ENCODE assay signal across 19 mouse cellular contexts in the genomic region with DNA sequence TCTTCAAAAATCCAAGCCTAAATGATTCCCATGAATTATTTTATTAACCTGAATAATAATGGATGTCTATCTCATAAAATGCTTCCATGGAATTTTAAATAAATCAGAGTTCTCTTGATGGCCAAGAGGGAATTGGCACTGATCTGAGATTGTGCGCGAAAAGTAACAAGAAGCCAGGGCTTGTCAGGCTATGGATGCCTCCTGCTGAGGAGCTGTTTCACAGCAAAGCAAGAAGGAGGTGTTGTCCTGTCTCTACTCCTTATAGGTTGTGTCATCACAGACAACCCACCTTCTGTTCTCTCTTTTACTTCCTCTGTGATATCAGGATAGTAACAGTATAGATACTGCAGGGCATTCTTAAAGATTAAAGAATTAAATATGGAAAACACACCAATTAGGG.
DNase-seq lines count a peak whose midpoint lies in the region; ATAC-seq and TF ChIP-seq lines count a peak whose summit lies in the region.
"Had no signal": no experiment of that assay in that cellular context is flagged by ENCODE, and none has a peak within 500 bp of the region (broad histone marks: within the 10 kb centered on the region; RNA-seq: fewer than 3 reads in every experiment).

No protein-coding gene starts in this region.

- H3K9ac ChIP-seq in hindbrain, postnatal 0 days (replicated peaks; ENCODE audit: low read length) = no peak overlapping the region
- H3K9ac ChIP-seq in hindbrain, embryonic 11.5 days (ENCODE audit: low read depth, low read length) = no peak overlapping the region
- H3K9ac ChIP-seq: embryonic facial prominence, embryonic 12.5 days; heart, embryonic 12.5 days; hindbrain, embryonic 12.5 days had no signal

- no peak for ATAC-seq in hindbrain, postnatal 0 days
- no peak for ATAC-seq in hindbrain, embryonic 11.5 days (ENCODE audit: low FRiP score)
- ATAC-seq: activated CD4-positive, CD25-positive, alpha-beta regulatory T cell, adult 4 months; forebrain, embryonic 16.5 days; hindbrain, embryonic 16.5 days; Patski had no signal

- peak; percentile 11 for DNase-seq in hindbrain, postnatal 0 days (ENCODE audit: low spot score)
- DNase-seq in hindbrain, embryonic 11.5 days (ENCODE audit: low spot score) = no peak
- peak; percentile 14 to 20 for DNase-seq in cerebellum, adult 18-20 months
- peak; percentile 14 for DNase-seq in cerebellum, adult 9-11 months
- DNase-seq in cerebellum, postnatal 36 days = peak; percentile 15 to 25
- DNase-seq in spleen, postnatal 4 days (ENCODE audit: low spot score in 2 of 2) = no peak
- no peak for DNase-seq in adrenal gland, adult 2 months
- DNase-seq: adrenal gland, postnatal 25 days; gastrocnemius, postnatal 10 days; kidney, adult 11 months; kidney, adult 9 months had no signal

- H3K4me2 ChIP-seq in hindbrain, postnatal 0 days (ENCODE audit: low read depth, low read length) = no peak overlapping the region
- H3K4me2 ChIP-seq in hindbrain, embryonic 11.5 days (replicated peaks; ENCODE audit: low read depth, low read length) = no peak overlapping the region
- H3K4me2 ChIP-seq: embryonic facial prominence, embryonic 12.5 days; heart, embryonic 12.5 days; hindbrain, embryonic 12.5 days had no signal

- H3K27ac ChIP-seq in hindbrain, postnatal 0 days = no peak overlapping the region
- no peak overlapping the region for H3K27ac ChIP-seq in hindbrain, embryonic 11.5 days (ENCODE audit: low read depth, low read length)
- H3K27ac ChIP-seq: embryonic facial prominence, embryonic 12.5 days; hindbrain, embryonic 12.5 days had no signal

- TF ChIP-seq CTCF in hindbrain, postnatal 0 days (IDR thresholded peaks at IDR 0.05; ENCODE audit: low read depth) = no peak

- H3K4me3 ChIP-seq in hindbrain, postnatal 0 days (ENCODE audit: low read length) = no peak overlapping the region
- H3K4me3 ChIP-seq in hindbrain, embryonic 11.5 days (ENCODE audit: low read depth, low read length) = no peak overlapping the region
- H3K4me3 ChIP-seq: embryonic facial prominence, embryonic 12.5 days; heart, embryonic 12.5 days; hindbrain, embryonic 12.5 days had no signal

- H3K36me3 ChIP-seq in hindbrain, postnatal 0 days (ENCODE audit: insufficient read depth, low read length) = no peaks in the 10 kb centered on the region
- H3K36me3 ChIP-seq in hindbrain, embryonic 11.5 days (ENCODE audit: control insufficient read depth, insufficient read depth, low read length) = no peaks in the 10 kb centered on the region
- H3K36me3 ChIP-seq: embryonic facial prominence, embryonic 12.5 days; heart, embryonic 12.5 days; hindbrain, embryonic 12.5 days had no signal

- no peaks in the 10 kb centered on the region for H3K9me3 ChIP-seq in hindbrain, postnatal 0 days (ENCODE audit: low read length)
- no peaks in the 10 kb centered on the region for H3K9me3 ChIP-seq in hindbrain, embryonic 11.5 days (ENCODE audit: control insufficient read depth, low read length)
- H3K9me3 ChIP-seq: embryonic facial prominence, embryonic 12.5 days; hindbrain, embryonic 12.5 days had no signal

- WGBS in hindbrain, postnatal 0 days = 65% methylated on average over 2 of the region's 2 CpGs
- 88% methylated on average over 2 of the region's 2 CpGs for whole genome bisulfite sequencing in hindbrain, embryonic 11.5 days

- no peaks in the 10 kb centered on the region for H3K4me1 ChIP-seq in hindbrain, postnatal 0 days (ENCODE audit: insufficient read depth, low read length)
- H3K4me1 ChIP-seq in hindbrain, embryonic 11.5 days (replicated peaks; ENCODE audit: control insufficient read depth, insufficient read depth, low read length) = no peaks in the 10 kb centered on the region
- H3K4me1 ChIP-seq: embryonic facial prominence, embryonic 12.5 days; heart, embryonic 12.5 days; hindbrain, embryonic 12.5 days had no signal

- no peaks in the 10 kb centered on the region for H3K27me3 ChIP-seq in hindbrain, postnatal 0 days (ENCODE audit: insufficient read depth, low read length)
- H3K27me3 ChIP-seq in hindbrain, embryonic 11.5 days (ENCODE audit: control insufficient read depth, insufficient read depth, low read length) = no peaks in the 10 kb centered on the region
- H3K27me3 ChIP-seq: CH12.LX; embryonic facial prominence, embryonic 12.5 days; heart, embryonic 12.5 days; hindbrain, embryonic 12.5 days; Patski had no signal

Comparison
In these comparisons a context has a peak if more than half of its experiments do, and no peak if none do; other contexts are left out.
1. DNase-seq: peak in hindbrain, postnatal 0 days (single experiment), cerebellum, adult 18-20 months (2 of 2), cerebellum, adult 9-11 months (single experiment) and cerebellum, postnatal 36 days (2 of 2); none in hindbrain, embryonic 11.5 days (single experiment), spleen, postnatal 4 days (0 of 2) and adrenal gland, adult 2 months (single experiment).